Mouse (Mus musculus): ENCODE measurements at regions not wholly inside any gene's neighbourhood (a gene's known extent, or its start where the extent isn't known, plus 50 kb on each side); places are given as distances from the start of the nearest gene placed in this dataset.

DNA sequence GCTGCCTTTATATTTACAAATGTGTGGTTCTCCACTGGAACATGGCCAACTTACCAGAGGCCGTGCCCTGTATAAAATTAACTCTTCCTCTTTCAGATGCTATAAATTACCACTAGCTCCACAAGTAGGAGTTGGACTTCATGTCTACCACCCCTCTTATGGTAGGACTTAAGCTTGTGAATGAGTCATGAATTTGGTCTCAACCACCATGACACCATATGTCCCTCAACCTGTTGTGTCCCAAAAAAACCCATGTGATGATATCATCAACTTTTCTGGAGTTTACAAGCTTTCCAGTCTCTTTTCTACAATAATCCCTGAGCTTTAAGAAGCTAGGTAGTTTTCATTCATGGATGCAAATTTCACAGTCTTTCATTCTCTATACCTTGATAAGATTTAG is 1951.4 kb downstream of the Pcdh7 start:
- peak; percentile 39 for DNase-seq (ENCODE audit: low read depth)

DNA sequence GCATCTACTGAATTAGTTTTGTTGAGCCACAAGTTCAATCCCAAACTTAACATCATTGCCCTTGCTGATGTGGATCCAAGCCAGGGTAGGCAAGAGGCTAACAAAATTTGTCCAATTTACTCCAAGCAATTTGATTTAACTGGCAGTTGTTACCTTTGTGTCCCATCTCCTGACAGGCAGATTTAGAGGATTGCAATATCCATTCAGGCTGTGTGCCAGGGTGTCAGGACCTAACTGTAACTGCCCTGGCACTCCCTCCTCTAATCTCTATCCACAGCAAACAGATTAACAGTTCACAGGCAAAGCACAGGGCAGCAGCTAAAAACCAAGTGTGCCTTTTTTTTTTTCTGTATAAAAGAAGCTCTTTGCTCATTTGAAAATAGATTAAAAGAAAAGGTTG is 1982.2 kb downstream of the Pcdh7 start:
- no peak for DNase-seq (ENCODE audit: low read depth)

DNA sequence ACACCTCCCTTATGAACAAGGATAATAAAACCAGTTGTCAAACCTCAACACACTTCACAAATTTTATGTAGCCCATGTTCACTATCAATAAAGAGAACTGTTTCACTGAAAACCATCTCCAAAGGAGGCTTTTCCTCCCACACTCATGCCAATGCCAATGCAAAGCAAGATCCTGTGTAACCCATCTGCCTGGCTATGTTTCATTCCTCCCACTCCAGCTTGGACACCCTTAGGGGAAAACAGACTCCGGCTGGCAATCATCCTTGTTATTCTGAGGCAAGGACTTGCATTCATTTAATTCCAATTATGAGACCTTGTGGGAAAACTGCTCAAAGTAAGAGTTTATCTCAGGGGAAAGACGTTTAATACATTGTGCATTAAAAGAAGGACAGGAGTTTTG is 1997.7 kb downstream of the Pcdh7 start:
- no peak for DNase-seq (ENCODE audit: low read depth)

DNA sequence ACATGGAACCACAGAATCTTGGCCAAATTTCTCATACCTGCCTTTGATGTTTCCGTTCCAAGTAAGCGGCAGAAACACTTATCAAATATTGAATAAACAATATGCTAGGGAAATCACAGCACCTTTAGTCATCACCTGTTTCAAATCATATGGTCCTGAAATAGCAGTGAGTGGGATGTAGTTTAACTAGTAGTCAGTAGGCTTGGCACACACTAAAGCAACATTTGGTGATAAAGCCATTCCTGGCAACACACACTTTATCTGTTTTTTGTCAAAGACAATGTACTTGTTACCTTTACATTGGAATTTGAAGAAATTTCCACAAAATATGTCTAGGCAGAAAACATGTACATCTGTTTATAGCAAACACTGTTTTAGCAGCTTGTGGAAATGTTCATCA is 2038.5 kb downstream of the Pcdh7 start:
- DNase-seq (ENCODE audit: low read depth), result no peak

DNA sequence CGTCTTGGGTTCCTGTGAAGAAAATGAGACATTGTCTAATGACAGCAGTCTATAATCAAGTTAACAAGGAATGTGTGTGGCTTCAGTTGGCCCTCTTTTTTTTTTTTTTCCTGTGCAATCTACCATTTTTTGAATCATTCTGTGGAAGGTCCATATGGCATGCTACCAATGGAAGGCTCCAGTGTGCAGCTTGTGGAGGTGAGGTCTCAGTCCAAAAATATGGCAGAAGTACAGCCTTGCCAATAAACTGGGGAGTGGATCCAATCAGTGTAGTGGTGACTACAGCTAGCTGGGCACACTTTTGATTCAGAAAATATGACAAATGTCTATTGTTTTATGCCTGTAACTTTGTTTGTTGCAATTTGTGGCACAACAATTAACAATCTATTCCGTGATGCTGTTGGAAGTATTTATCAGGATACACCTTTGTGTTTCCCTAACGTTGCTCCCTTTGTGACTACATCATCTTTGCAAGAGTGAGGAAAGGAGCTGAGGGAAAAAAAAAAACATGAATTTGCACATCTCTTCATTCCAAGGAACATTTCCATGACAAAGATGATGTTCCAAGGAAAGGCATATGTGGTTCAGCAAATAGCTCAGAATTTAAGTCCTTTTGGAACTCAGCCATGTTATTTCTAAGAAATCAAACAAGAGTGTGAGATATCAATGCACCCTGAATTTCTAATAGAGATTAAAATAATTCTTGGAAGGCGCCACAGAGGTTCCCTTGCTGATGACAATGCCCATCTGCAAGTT is 2039.1 kb downstream of the Pcdh7 start:
- no peak for DNase-seq (ENCODE audit: low read depth)

Measured in 416B (cell line).